Mouse (Mus musculus) hindbrain, embryonic 15.5 days (tissue): Measurements from ENCODE around the gene Farp2. TPM values are rescaled to one million over a fixed set of nuclear protein-coding genes. Genes with fewer than 3 reads are reported as not detected.
"Not testable (repeated sequence)": the region's sequence is repeated elsewhere in the genome, so short reads cannot be mapped to it uniquely, and the experiment has no call there.

Experiments used
- ATAC-seq: fragments of 200-750 bp; cut with Nextera tagmentation; 2 replicates; pipeline ENCODE4 v1.8.0; 2017; ENCODE audit warnings: low read depth, moderate number of reproducible peaks, moderate TSS enrichment; ENCODE audit not compliant: low FRiP score
- H3K27ac ChIP-seq: fragments of 300-500 bp; sonication (generic); replicated peaks from 2 replicates; pipeline ENCODE4 v1.5.1; 2015; ENCODE audit warnings: mild to moderate bottlenecking, inconsistent platforms
- H3K27me3 ChIP-seq: fragments of 300-500 bp; sonication (generic); 2 replicates; pipeline ENCODE4 v1.6.1; 2015; ENCODE audit warnings: control low read depth, inconsistent platforms
- H3K36me3 ChIP-seq: fragments of 300-500 bp; sonication (generic); 2 replicates; pipeline ENCODE4 v1.6.1; 2015; ENCODE audit warnings: control low read depth, inconsistent platforms
- H3K4me1 ChIP-seq: fragments of 300-500 bp; sonication (generic); replicated peaks from 2 replicates; pipeline ENCODE4 v1.6.1; 2015; ENCODE audit warnings: control low read depth, inconsistent platforms
- H3K4me2 ChIP-seq: fragments of 300-500 bp; sonication (generic); 2 replicates; pipeline ENCODE4 v1.6.1; 2015; ENCODE audit warnings: moderate library complexity, mild to moderate bottlenecking, inconsistent platforms
- H3K4me3 ChIP-seq: fragments of 300-500 bp; sonication (generic); 2 replicates; pipeline ENCODE4 v1.5.1; 2015; ENCODE audit warnings: mild to moderate bottlenecking, inconsistent platforms
- H3K9ac ChIP-seq: fragments of 300-500 bp; sonication (generic); 2 replicates; pipeline ENCODE4 v1.6.1; 2015; ENCODE audit warnings: inconsistent platforms
- H3K9me3 ChIP-seq: fragments of 300-500 bp; sonication (generic); 2 replicates; pipeline ENCODE4 v1.6.1; 2016; ENCODE audit warnings: control low read depth, inconsistent platforms
- WGBS: fragments of 180-500 bp; shearing (Covaris S2); methylation state at CpG from one replicate; pipeline ENCODE4 v1.1.7; 2015; 5-methylcytosine and 5-hydroxymethylcytosine counted together
- polyA plus RNA-seq: library from polyadenylated mRNA; unstranded; fragments of >200 nt; fragmentation: Nextera tagmentation; extraction: Ambion mirVana; gene quantifications from 2 replicates; pipeline ENCODE4 v1.2.1, GENCODE M21; 2015

Farp2 gene
- polyA plus RNA-seq, 1 experiment from 2014 or later: 5.1 TPM

- no peaks in the 10 kb centered on the region for H3K9me3 ChIP-seq
- no peak for ATAC-seq
- H3K27me3 ChIP-seq: no peaks in the 10 kb centered on the region
- H3K4me2 ChIP-seq: no peak overlapping the region
- no peaks in the 10 kb centered on the region for H3K4me1 ChIP-seq
- no peak overlapping the region for H3K9ac ChIP-seq
- 89% methylated on average over 2 of the region's 2 CpGs for WGBS
- H3K27ac ChIP-seq: no peak overlapping the region
- no peak overlapping the region for H3K4me3 ChIP-seq
- H3K36me3 ChIP-seq: no peaks in the 10 kb centered on the region
These were observed 130.8 kb downstream of the Farp2 start for GRCm38 (mm10) chr1:93642692-93643091.

DNA sequence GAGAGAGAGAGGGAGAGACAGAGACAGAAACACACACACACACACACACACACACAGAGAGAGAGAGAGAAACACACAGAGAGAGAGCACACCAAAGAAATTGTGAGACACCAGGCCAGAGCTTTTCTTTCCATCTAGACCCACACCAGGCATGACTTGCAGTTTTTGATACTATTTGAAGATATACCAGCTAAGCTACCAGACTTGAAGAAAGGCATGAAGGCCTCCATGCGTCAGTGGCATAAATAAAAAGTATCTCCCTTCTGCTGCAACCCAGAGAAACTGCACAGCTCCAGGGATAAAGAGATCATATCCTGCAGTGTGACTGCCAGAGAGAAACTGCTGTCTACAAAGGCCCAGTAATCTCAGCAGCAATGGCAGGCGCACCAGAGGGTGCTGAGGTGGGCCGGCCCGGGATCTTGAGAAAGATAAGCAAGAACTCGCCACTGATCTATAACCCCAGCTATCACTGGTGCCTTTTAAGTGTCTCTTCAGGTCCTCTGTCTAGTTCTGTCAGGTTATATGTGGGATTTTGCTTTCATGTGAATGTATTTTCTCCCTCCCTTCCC, 137.8 kb downstream of the Farp2 start:
- Histone ChIP-seq H3K27ac (no peak overlapping the region), H3K36me3 (no peaks in the 10 kb centered on the region)
- 82% methylated on average over 5 of the region's 5 CpGs for WGBS

DNA sequence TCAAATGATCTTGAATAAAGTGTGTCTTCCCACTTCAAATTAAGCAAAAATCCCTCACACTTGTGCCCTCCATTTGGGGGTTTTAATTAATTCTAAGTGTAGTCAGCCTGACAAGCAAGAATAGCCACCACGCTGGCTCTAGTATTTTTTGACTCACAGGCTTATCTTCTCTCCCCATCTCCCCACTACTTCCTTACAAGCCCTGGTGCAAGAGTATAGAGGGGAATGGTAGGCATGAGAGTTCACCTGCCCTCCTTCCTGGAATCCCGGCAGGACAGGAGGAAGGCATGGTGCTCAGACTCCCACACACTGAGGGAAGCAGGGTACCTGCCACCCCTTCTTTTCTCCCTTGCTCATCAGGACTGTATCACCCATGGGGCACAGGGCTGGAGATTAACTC, 142.4 kb downstream of the Farp2 start:
- Histone ChIP-seq H3K4me1 (no peaks in the 10 kb centered on the region), H3K9me3 (no peaks in the 10 kb centered on the region), H3K27ac (no peak overlapping the region), H3K4me3 (no peak overlapping the region), H3K9ac (no peak overlapping the region), H3K27me3 (no peaks in the 10 kb centered on the region), H3K36me3 (no peaks in the 10 kb centered on the region), H3K4me2 (no peak overlapping the region)
- no peak for ATAC-seq
- WGBS: 54% methylated on average over 2 of the region's 2 CpGs

More for the DNA sequence above, 137.8 kb downstream of the Farp2 start:
- Histone ChIP-seq H3K4me2 (no peak overlapping the region), H3K4me1 (no peaks in the 10 kb centered on the region), H3K4me3 (no peak overlapping the region), H3K27me3 (no peaks in the 10 kb centered on the region), H3K9me3 (no peaks in the 10 kb centered on the region), H3K9ac (no peak overlapping the region)
- no peak for ATAC-seq

DNA sequence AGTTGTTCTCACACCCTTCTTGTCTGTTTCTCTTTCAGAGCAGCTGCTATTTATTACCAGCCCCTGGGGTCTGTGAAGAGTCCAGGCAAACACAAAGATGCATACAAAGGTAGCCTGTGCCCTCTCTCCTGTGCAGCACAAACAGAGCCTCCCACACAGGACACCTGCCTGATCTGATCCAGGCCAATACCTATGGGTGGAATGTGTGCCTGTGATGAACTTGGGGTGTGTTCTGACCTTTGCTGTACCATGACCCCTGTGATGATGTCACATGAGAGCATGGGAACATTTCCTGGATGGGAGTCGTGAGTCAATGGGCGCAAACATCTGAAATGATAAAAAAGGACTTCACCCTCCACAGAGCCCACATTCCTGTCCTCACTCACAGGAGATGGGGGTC, 142.9 kb downstream of the Farp2 start:
- WGBS: 85% methylated on average over 2 of the region's 2 CpGs
- H3K4me1 ChIP-seq: no peaks in the 10 kb centered on the region
- no peak overlapping the region for H3K9ac ChIP-seq
- no peaks in the 10 kb centered on the region for H3K36me3 ChIP-seq
- H3K9me3 ChIP-seq: no peaks in the 10 kb centered on the region
- H3K27me3 ChIP-seq: no peaks in the 10 kb centered on the region
- H3K4me3 ChIP-seq: no peak overlapping the region
- ATAC-seq: no peak
- H3K4me2 ChIP-seq: no peak overlapping the region
- no peak overlapping the region for H3K27ac ChIP-seq

GRCm38 (mm10) chr1:93656325-93657024, 144.6 kb downstream of the Farp2 start:
- no peak overlapping the region for H3K4me3 ChIP-seq
- ATAC-seq: no peak
- no peak overlapping the region for H3K9ac ChIP-seq
- H3K27ac ChIP-seq: no peak overlapping the region
- H3K36me3 ChIP-seq: no peaks in the 10 kb centered on the region
- WGBS: 75% methylated on average over 7 of the region's 7 CpGs
- H3K27me3 ChIP-seq: no peaks in the 10 kb centered on the region
- H3K9me3 ChIP-seq: no peaks in the 10 kb centered on the region
- H3K4me1 ChIP-seq: no peaks in the 10 kb centered on the region
- no peak overlapping the region for H3K4me2 ChIP-seq

GRCm38 (mm10) chr1:93657025-93657360, 145.1 kb downstream of the Farp2 start:
- Histone ChIP-seq H3K9me3 (no peaks in the 10 kb centered on the region), H3K4me3 (no peak overlapping the region), H3K4me1 (no peaks in the 10 kb centered on the region), H3K27me3 (no peaks in the 10 kb centered on the region), H3K36me3 (no peaks in the 10 kb centered on the region), H3K27ac (no peak overlapping the region), H3K9ac (no peak overlapping the region), H3K4me2 (no peak overlapping the region)
- 86% methylated on average over 5 of the region's 5 CpGs for WGBS
- ATAC-seq: no peak

GRCm38 (mm10) chr1:93658559-93658958, 146.7 kb downstream of the Farp2 start, which contains the start of gene Stk25:
TSS of gene Stk25 (minus strand) at chr1:93658659.
- ATAC-seq: not testable (repeated sequence)

GRCm38 (mm10) chr1:93667760-93668400, 156.0 kb downstream of the Farp2 start:
- Histone ChIP-seq H3K4me2 (no peak overlapping the region), H3K9me3 (no peaks in the 10 kb centered on the region), H3K4me3 (no peak overlapping the region), H3K27ac (peak overlapping the region; percentile 20; the same call in 1 of the 2 replicates), H3K4me1 (peaks cover 10% of the 10 kb centered on the region), H3K9ac (no peak overlapping the region), H3K36me3 (no peaks in the 10 kb centered on the region), H3K27me3 (no peaks in the 10 kb centered on the region)
- WGBS: 24% methylated on average over 13 of the region's 13 CpGs
- ATAC-seq: peak; percentile 32; the same call in 1 of the 2 replicates

More at GRCm38 (mm10) chr1:93658559-93658958, 146.7 kb downstream of the Farp2 start, which contains the start of gene Stk25:
- not testable (repeated sequence) for H3K36me3 ChIP-seq, H3K9ac ChIP-seq, H3K4me1 ChIP-seq, H3K4me3 ChIP-seq, H3K27ac ChIP-seq, H3K9me3 ChIP-seq, H3K4me2 ChIP-seq, H3K27me3 ChIP-seq

- WGBS: 10% methylated on average over 17 of the region's 17 CpGs
These were observed 157.1 kb downstream of the Farp2 start for GRCm38 (mm10) chr1:93668791-93669548.

DNA sequence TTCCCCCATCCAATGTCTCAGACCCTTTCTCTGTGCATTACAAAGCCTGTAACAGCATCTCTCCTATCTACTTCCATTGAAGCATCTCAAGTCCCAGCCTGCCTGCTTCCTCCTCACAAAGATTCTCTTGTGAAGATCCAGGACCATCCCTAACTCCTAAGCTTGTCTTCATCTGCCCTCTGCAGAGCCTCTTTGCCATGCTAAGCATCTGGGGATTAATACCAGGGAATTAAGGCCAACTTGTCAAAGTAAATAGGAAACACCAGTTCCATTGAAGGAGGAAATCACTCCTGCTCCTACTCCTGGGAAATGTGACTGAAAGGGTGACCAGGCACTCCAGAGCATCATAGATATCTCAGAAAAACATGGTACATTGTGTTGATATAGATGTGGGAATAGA, 158.1 kb downstream of the Farp2 start:
- H3K9me3 ChIP-seq: no peaks in the 10 kb centered on the region
- H3K4me3 ChIP-seq: no peak overlapping the region
- H3K4me1 ChIP-seq: peaks cover 10% of the 10 kb centered on the region
- H3K9ac ChIP-seq: no peak overlapping the region
- H3K4me2 ChIP-seq: no peak overlapping the region
- H3K27ac ChIP-seq: no peak overlapping the region
- no peak for ATAC-seq
- H3K36me3 ChIP-seq: no peaks in the 10 kb centered on the region
- no peaks in the 10 kb centered on the region for H3K27me3 ChIP-seq

More at GRCm38 (mm10) chr1:93668791-93669548, 157.1 kb downstream of the Farp2 start:
- Histone ChIP-seq H3K9ac (peak overlapping the region; percentile 41), H3K36me3 (no peaks in the 10 kb centered on the region), H3K9me3 (no peaks in the 10 kb centered on the region), H3K27ac (peak overlapping the region; percentile 73), H3K4me1 (peaks cover 10% of the 10 kb centered on the region), H3K4me2 (peak overlapping the region; percentile 69), H3K4me3 (peak overlapping the region; percentile 40), H3K27me3 (no peaks in the 10 kb centered on the region)
- ATAC-seq: peak; percentile 89
